Mouse (Mus musculus): ENCODE results near the gene Gm11758. TPM values are rescaled to one million over a fixed set of nuclear protein-coding genes. Genes with fewer than 3 reads are reported as not detected.
"Not testable (repeated sequence)": the region's sequence is repeated elsewhere in the genome, so short reads cannot be mapped to it uniquely, and the experiment has no call there.

Gm11758 gene
- polyA plus RNA-seq (2012; rRNA removed), result not detected in 2 replicates

DNA sequence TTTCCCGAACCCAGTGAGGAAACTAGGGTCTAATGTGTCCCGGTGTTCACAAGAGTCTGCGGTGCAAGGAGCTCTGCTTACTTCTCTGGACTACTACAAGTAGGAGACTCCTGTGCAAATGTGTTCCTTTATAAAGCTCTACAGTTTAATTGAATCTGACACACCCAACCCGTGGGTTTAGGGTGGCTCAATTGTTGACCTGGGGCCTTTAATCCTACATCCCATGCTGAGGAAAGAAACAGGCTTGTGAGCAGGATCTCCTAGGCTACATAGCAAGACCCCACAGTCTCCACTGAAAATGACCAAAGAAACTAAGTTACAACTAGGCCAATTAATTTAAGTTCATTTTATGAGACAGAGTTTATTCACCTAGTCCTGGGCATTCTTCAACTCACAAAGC, at the start of gene Gm11758:
Gene Gm11758, minus strand, starts transcription at position 101 of the 400 bp plus-strand sequence.
- no CpG with 5 or more reads among the region's 4 CpGs for WGBS
- not testable (repeated sequence) for DNase-seq (ENCODE audit: low read depth, low spot score)

DNA sequence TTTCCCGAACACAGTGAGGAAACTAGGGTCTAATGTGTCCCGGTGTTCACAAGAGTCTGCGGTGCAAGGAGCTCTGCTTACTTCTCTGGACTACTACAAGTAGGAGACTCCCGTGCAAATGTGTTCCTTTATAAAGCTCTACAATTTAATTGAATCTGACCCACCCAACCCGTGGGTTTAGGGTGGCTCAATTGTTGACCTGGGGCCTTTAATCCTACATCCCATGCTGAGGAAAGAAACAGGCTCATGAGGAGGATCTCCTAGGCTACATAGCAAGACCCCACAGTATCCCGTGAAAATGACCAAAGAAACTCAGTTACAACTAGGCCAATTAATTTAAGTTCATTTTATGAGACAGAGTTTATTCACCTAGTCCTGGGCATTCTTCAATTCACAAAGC, 44.6 kb upstream of the Gm11758 start, which contains the start of gene Gm11756:
Gene Gm11756, minus strand, starts transcription at position 101 of the 400 bp plus-strand sequence.
- 85% methylated on average over 6 of the region's 6 CpGs for WGBS
- DNase-seq (ENCODE audit: low read depth, low spot score), result not testable (repeated sequence)

DNA sequence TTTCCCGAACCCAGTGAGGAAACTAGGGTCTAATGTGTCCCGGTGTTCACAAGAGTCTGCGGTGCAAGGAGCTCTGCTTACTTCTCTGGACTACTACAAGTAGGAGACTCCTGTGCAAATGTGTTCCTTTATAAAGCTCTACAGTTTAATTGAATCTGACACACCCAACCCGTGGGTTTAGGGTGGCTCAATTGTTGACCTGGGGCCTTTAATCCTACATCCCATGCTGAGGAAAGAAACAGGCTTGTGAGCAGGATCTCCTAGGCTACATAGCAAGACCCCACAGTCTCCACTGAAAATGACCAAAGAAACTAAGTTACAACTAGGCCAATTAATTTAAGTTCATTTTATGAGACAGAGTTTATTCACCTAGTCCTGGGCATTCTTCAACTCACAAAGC, 29.8 kb upstream of the Gm11758 start, which contains the start of gene Gm13871:
Gene Gm13871, minus strand, starts transcription at position 101 of the 400 bp plus-strand sequence.
- WGBS, result no CpG with 5 or more reads among the region's 4 CpGs
- not testable (repeated sequence) for DNase-seq (ENCODE audit: low read depth, low spot score)

DNA sequence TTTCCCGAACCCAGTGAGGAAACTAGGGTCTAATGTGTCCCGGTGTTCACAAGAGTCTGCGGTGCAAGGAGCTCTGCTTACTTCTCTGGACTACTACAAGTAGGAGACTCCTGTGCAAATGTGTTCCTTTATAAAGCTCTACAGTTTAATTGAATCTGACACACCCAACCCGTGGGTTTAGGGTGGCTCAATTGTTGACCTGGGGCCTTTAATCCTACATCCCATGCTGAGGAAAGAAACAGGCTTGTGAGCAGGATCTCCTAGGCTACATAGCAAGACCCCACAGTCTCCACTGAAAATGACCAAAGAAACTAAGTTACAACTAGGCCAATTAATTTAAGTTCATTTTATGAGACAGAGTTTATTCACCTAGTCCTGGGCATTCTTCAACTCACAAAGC, 14.9 kb upstream of the Gm11758 start, which contains the start of gene Gm11757:
Gene Gm11757, minus strand, starts transcription at position 101 of the 400 bp plus-strand sequence.
- no CpG with 5 or more reads among the region's 4 CpGs for WGBS
- DNase-seq (ENCODE audit: low read depth, low spot score), result not testable (repeated sequence)

DNA sequence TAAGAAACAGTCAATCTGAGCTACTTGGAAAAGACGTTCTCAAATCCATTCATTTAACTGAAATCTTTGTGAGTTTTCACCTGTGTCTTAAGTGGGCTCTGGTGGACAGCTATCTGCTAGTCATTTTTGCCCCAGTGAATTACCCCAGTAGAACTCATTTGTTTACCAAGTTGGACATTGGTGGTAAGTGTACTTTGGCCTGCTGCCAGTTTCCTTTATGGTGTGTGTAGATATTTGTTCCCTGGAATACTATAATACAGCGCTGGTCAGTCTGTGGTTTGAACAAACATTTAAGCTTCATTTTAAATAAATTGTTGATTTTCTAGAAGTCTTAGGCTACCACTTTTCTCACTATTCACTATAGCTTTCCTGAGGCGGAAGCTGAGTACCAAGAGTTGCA, 49.5 kb downstream of the Gm11758 start:
- WGBS, result 35% methylated on average over 3 of the region's 3 CpGs
- DNase-seq (ENCODE audit: low read depth, low spot score), result peak; percentile 27

Other genes starting within 250 kb of the Gm11758 start
- not detected in 2 replicates for gene Gm11236, start 238.1 kb downstream of the Gm11758 start, polyA plus RNA-seq (2012; rRNA removed)
- not detected in 2 replicates for gene Gm11239, start 207.9 kb downstream of the Gm11758 start, polyA plus RNA-seq (2012; rRNA removed)
- gene Gm428, start 192.8 kb downstream of the Gm11758 start, polyA plus RNA-seq (2012; rRNA removed), result not detected in 2 replicates
- 3.6 and 6.3 TPM in 2 replicates for gene Rasef, start 85.3 kb downstream of the Gm11758 start, polyA plus RNA-seq (2012; rRNA removed)
- not detected in 2 replicates for gene Gm11757, start 14.8 kb upstream of the Gm11758 start, polyA plus RNA-seq (2012; rRNA removed)
- gene Gm13871, start 29.7 kb upstream of the Gm11758 start, polyA plus RNA-seq (2012; rRNA removed), result not detected in 2 replicates
- not detected in 2 replicates for gene Gm11756, start 44.5 kb upstream of the Gm11758 start, polyA plus RNA-seq (2012; rRNA removed)
- not detected in 2 replicates for gene 2310002L09Rik, start 74.6 kb upstream of the Gm11758 start, polyA plus RNA-seq (2012; rRNA removed)
- 0.21 and 0.44 TPM in 2 replicates for gene Frmd3, start 137.2 kb upstream of the Gm11758 start, polyA plus RNA-seq (2012; rRNA removed)

All from large intestine, adult 2 months (tissue).